Mouse (Mus musculus): ENCODE measurements around the gene Farp1. TPM values are rescaled to one million over a fixed set of nuclear protein-coding genes. Genes with fewer than 3 reads are reported as not detected.

Gene Farp1
- polyA plus RNA-seq, 1 experiment from 2014 or later, result 36.8 TPM

GRCm38 (mm10) chr14:121175861-121176260 lies 140.9 kb downstream of the Farp1 start:
- no peak overlapping the region for H3K9ac ChIP-seq
- H3K36me3 ChIP-seq (ENCODE audit: insufficient read depth), result 0 out of 2 replicates have a peak, but pooled peaks cover 3% of the 10 kb centered on the region
- ATAC-seq (ENCODE audit: insufficient read depth), result no peak

GRCm38 (mm10) chr14:121177907-121178306 lies 142.9 kb downstream of the Farp1 start:
- no peak for DNase-seq
- no peak overlapping the region for H3K27ac ChIP-seq (ENCODE audit: low read depth)

More at GRCm38 (mm10) chr14:121175861-121176260, 140.9 kb downstream of the Farp1 start:
- Histone ChIP-seq H3K4me3 (ENCODE audit: low read depth, low read length) (no peak overlapping the region), H3K27ac (ENCODE audit: low read depth) (no peak overlapping the region), H3K9me3 (ENCODE audit: low read depth, low read length) (no peaks in the 10 kb centered on the region), H3K27me3 (ENCODE audit: insufficient read depth, low read length) (no peaks in the 10 kb centered on the region), H3K4me2 (no peak overlapping the region), H3K4me1 (ENCODE audit: insufficient read depth) (peaks cover 9% of the 10 kb centered on the region; the same call in 1 of the 2 replicates)
- 57% methylated on average over 4 of the region's 4 CpGs for WGBS
- DNase-seq, result no peak
- TF ChIP-seq CTCF (IDR thresholded peaks at IDR 0.05; ENCODE audit: low read depth), result no peak

GRCm38 (mm10) chr14:121180611-121181010 lies 145.6 kb downstream of the Farp1 start:
- no peak overlapping the region for H3K9ac ChIP-seq
- H3K36me3 ChIP-seq (ENCODE audit: insufficient read depth), result no peaks in the 10 kb centered on the region
- no peak overlapping the region for H3K27ac ChIP-seq (ENCODE audit: low read depth)
- H3K4me3 ChIP-seq (ENCODE audit: low read depth, low read length), result no peak overlapping the region
- H3K27me3 ChIP-seq (ENCODE audit: insufficient read depth, low read length), result no peaks in the 10 kb centered on the region
- H3K4me1 ChIP-seq (ENCODE audit: insufficient read depth), result peaks cover 2% of the 10 kb centered on the region; the same call in 1 of the 2 replicates
- ATAC-seq (ENCODE audit: insufficient read depth), result no peak
- no peak for TF ChIP-seq CTCF (IDR thresholded peaks at IDR 0.05; ENCODE audit: low read depth)
- no peak for DNase-seq
- no peaks in the 10 kb centered on the region for H3K9me3 ChIP-seq (ENCODE audit: low read depth, low read length)
- H3K4me2 ChIP-seq, result no peak overlapping the region
- WGBS, result 52% methylated on average over 9 of the region's 9 CpGs

More at GRCm38 (mm10) chr14:121177907-121178306, 142.9 kb downstream of the Farp1 start:
- Histone ChIP-seq H3K4me1 (ENCODE audit: insufficient read depth) (peaks cover 5% of the 10 kb centered on the region; the same call in 1 of the 2 replicates), H3K4me3 (ENCODE audit: low read depth, low read length) (no peak overlapping the region), H3K27me3 (ENCODE audit: insufficient read depth, low read length) (no peaks in the 10 kb centered on the region), H3K36me3 (ENCODE audit: insufficient read depth) (0 out of 2 replicates have a peak, but pooled peaks cover 3% of the 10 kb centered on the region), H3K9me3 (ENCODE audit: low read depth, low read length) (no peaks in the 10 kb centered on the region), H3K4me2 (no peak overlapping the region), H3K9ac (no peak overlapping the region)
- no peak for ATAC-seq (ENCODE audit: insufficient read depth)
- no peak for TF ChIP-seq CTCF (IDR thresholded peaks at IDR 0.05; ENCODE audit: low read depth)
- 62% methylated on average over 6 of the region's 6 CpGs for WGBS

GRCm38 (mm10) chr14:121181798-121182197 lies 146.8 kb downstream of the Farp1 start:
- no peaks in the 10 kb centered on the region for H3K36me3 ChIP-seq (ENCODE audit: insufficient read depth)
- DNase-seq (no peak), ATAC-seq (ENCODE audit: insufficient read depth) (no peak)
- H3K9ac ChIP-seq, result no peak overlapping the region
- WGBS, result 52% methylated on average over 4 of the region's 4 CpGs
- no peaks in the 10 kb centered on the region for H3K9me3 ChIP-seq (ENCODE audit: low read depth, low read length)
- H3K27ac ChIP-seq (ENCODE audit: low read depth), result no peak overlapping the region
- no peaks in the 10 kb centered on the region for H3K4me1 ChIP-seq (ENCODE audit: insufficient read depth)
- no peak for TF ChIP-seq CTCF (IDR thresholded peaks at IDR 0.05; ENCODE audit: low read depth)
- H3K27me3 ChIP-seq (ENCODE audit: insufficient read depth, low read length), result no peaks in the 10 kb centered on the region
- H3K4me3 ChIP-seq (ENCODE audit: low read depth, low read length), result no peak overlapping the region
- H3K4me2 ChIP-seq, result no peak overlapping the region

GRCm38 (mm10) chr14:121182967-121183366 lies 148.0 kb downstream of the Farp1 start:
- no peak for ATAC-seq (ENCODE audit: insufficient read depth)
- no peaks in the 10 kb centered on the region for H3K27me3 ChIP-seq (ENCODE audit: insufficient read depth, low read length)

GRCm38 (mm10) chr14:121183414-121184130 lies 148.6 kb downstream of the Farp1 start:
- TF ChIP-seq CTCF (IDR thresholded peaks at IDR 0.05; ENCODE audit: low read depth), result no peak

More at GRCm38 (mm10) chr14:121182967-121183366, 148.0 kb downstream of the Farp1 start:
- Histone ChIP-seq H3K9me3 (ENCODE audit: low read depth, low read length) (no peaks in the 10 kb centered on the region), H3K4me2 (no peak overlapping the region), H3K4me1 (ENCODE audit: insufficient read depth) (no peaks in the 10 kb centered on the region), H3K9ac (no peak overlapping the region), H3K36me3 (ENCODE audit: insufficient read depth) (no peaks in the 10 kb centered on the region), H3K27ac (ENCODE audit: low read depth) (no peak overlapping the region), H3K4me3 (ENCODE audit: low read depth, low read length) (no peak overlapping the region)
- WGBS, result 73% methylated on average over 8 of the region's 8 CpGs
- no peak for TF ChIP-seq CTCF (IDR thresholded peaks at IDR 0.05; ENCODE audit: low read depth)
- no peak for DNase-seq

GRCm38 (mm10) chr14:121184351-121184750 lies 149.4 kb downstream of the Farp1 start:
- TF ChIP-seq CTCF (IDR thresholded peaks at IDR 0.05; ENCODE audit: low read depth), result no peak
- no peak overlapping the region for H3K9ac ChIP-seq
- ATAC-seq (ENCODE audit: insufficient read depth), result no peak
- H3K27ac ChIP-seq (ENCODE audit: low read depth), result no peak overlapping the region
- no peaks in the 10 kb centered on the region for H3K4me1 ChIP-seq (ENCODE audit: insufficient read depth)
- WGBS, result 95% methylated on average over 8 of the region's 8 CpGs
- no peak overlapping the region for H3K4me3 ChIP-seq (ENCODE audit: low read depth, low read length)
- H3K27me3 ChIP-seq (ENCODE audit: insufficient read depth, low read length), result no peaks in the 10 kb centered on the region
- no peaks in the 10 kb centered on the region for H3K9me3 ChIP-seq (ENCODE audit: low read depth, low read length)
- no peak overlapping the region for H3K4me2 ChIP-seq
- H3K36me3 ChIP-seq (ENCODE audit: insufficient read depth), result no peaks in the 10 kb centered on the region
- DNase-seq, result no peak

More at GRCm38 (mm10) chr14:121183414-121184130, 148.6 kb downstream of the Farp1 start:
- Histone ChIP-seq H3K4me3 (ENCODE audit: low read depth, low read length) (no peak overlapping the region), H3K9me3 (ENCODE audit: low read depth, low read length) (no peaks in the 10 kb centered on the region), H3K27ac (ENCODE audit: low read depth) (no peak overlapping the region), H3K27me3 (ENCODE audit: insufficient read depth, low read length) (no peaks in the 10 kb centered on the region), H3K36me3 (ENCODE audit: insufficient read depth) (no peaks in the 10 kb centered on the region), H3K9ac (no peak overlapping the region), H3K4me2 (no peak overlapping the region), H3K4me1 (ENCODE audit: insufficient read depth) (no peaks in the 10 kb centered on the region)
- WGBS, result 79% methylated on average over 8 of the region's 8 CpGs
- ATAC-seq (ENCODE audit: insufficient read depth) (no peak), DNase-seq (no peak)

All from lung, embryonic 14.5 days (tissue).